Mouse (Mus musculus) bone marrow, adult 2 months (tissue): ENCODE data around the gene Zbtb8a. TPM values are rescaled to one million over a fixed set of nuclear protein-coding genes. Genes with fewer than 3 reads are reported as not detected.
"Not testable (repeated sequence)": the region's sequence is repeated elsewhere in the genome, so short reads cannot be mapped to it uniquely, and the experiment has no call there.

Source experiments
- H3K27ac ChIP-seq: fragments of 200-500 bp; 2 replicates; pipeline ENCODE4 v1.5.1; 2012; ENCODE audit warnings: low read depth, mild to moderate bottlenecking, control low read depth, inconsistent platforms, low read length; ENCODE audit not compliant: control insufficient read depth, poor library complexity, insufficient read depth
- H3K4me1 ChIP-seq: fragments of 200-500 bp; 2 replicates; pipeline ENCODE4 v1.6.1; 2011; ENCODE audit warnings: low read length; ENCODE audit not compliant: control insufficient read depth, insufficient read depth
- H3K4me3 ChIP-seq: fragments of 200-500 bp; replicated peaks from 2 replicates; pipeline ENCODE3; 2011; ENCODE audit warnings: mild to moderate bottlenecking, low read depth, low read length, control low read depth; ENCODE audit not compliant: control insufficient read depth
- CTCF ChIP-seq: fragments of 200-500 bp; IDR thresholded peaks from 2 replicates; pipeline ENCODE4 v1.5.1; 2011; ENCODE audit warnings: low read length, control low read depth; ENCODE audit not compliant: control insufficient read depth, insufficient read depth
- POLR2A ChIP-seq: fragments of 200-500 bp; IDR thresholded peaks from 2 replicates; pipeline ENCODE4 v1.6.1; 2011; ENCODE audit warnings: low read depth, mild to moderate bottlenecking, control low read depth, low read length, borderline replicate concordance; ENCODE audit not compliant: control insufficient read depth
- WGBS: fragments of 180-500 bp; shearing (Covaris S2); methylation state at CpG from one replicate; pipeline ENCODE4 v1.1.7; 2018; 5-methylcytosine and 5-hydroxymethylcytosine counted together
- polyA plus RNA-seq: library from polyadenylated mRNA; stranded (reverse); fragments of >200 nt; gene quantifications from 2 replicates; pipeline ENCODE4 v1.2.4, GENCODE M21; 2011; ENCODE audit warnings: low replicate concordance; ENCODE audit not compliant: missing spikeins, insufficient read depth, insufficient read length

Zbtb8a gene
- polyA plus RNA-seq = 1.3 and 4.9 TPM in 2 replicates

DNA sequence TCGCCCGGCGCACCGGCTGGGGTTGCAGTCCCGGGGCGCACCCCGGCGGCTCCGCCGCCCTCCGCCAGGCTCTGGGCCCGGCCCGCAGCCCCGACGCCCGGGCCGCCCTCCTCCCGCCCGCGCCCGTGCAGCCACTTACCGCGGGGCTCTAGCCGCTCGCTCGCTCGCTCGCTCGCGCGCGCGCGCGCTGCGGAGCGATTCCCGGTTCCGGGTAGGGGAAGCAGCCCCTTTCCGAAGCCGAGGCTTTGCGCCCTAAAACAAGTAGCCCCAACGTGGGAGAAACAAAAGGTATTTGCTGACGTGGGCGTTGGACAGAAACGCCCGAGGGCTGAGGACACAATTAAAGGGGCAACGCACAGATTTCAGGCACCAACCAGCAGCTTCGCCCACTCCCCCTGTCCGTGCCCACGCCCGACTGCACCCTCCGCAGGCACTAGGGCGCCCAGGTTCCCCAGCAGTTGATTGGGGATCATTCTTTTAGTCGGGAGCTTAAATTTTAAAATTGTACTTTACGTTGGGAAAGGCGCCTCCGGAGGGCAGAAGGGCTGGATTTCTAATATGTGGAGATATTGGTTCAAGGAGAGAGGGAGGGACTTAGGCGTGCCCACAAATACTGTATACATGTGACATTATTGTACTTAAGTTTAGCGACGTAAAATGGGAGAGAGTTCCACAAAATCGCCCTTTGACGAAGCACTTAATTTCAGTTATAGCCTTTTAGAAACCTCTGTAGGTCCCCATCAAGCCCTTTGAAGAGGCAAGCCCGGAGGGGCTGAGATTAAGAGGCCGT, at the start of gene Zbtb8a:
TSS of gene Zbtb8a (minus strand) at position 516 of the 790 bp plus-strand sequence.
- peaks cover 3% of the 10 kb centered on the region for H3K4me1 ChIP-seq
- 2% methylated on average over 63 of the region's 65 CpGs for WGBS
- H3K4me3 ChIP-seq = peak within 1 kb of the TSS; percentile 93
- H3K27ac ChIP-seq = peak within 1 kb of the TSS; percentile 58
- TF ChIP-seq CTCF = no peak
- TF ChIP-seq POLR2A = 0 out of 2 replicates have a peak, but pooled peaks have one; percentile 25

DNA sequence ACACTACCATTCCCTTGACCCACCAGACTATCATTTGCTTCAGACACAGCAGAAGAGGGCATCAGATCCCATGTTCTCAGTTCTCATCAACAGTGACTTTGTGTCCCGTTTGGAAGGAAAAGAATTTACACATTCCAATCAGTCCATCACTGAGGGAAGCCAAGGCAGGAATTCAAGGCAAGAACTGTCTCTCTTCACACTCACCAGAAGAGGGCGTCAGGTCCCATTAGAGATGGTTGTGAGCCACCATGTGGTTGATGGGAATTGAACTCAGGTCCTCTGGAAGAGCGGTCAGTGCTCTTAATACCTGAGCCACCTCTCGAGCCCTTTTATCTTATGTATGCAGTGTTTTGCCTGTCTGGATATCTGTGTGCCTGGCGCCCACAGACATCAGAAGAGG, 40.4 kb upstream of the Zbtb8a start:
- WGBS = 90% methylated on average over 5 of the region's 5 CpGs
- H3K4me1 ChIP-seq = no peaks in the 10 kb centered on the region; the same call in none of the 2 replicates
- no peak overlapping the region for H3K4me3 ChIP-seq
- H3K27ac ChIP-seq = no peak overlapping the region
- TF ChIP-seq POLR2A = no peak
- no peak for TF ChIP-seq CTCF

DNA sequence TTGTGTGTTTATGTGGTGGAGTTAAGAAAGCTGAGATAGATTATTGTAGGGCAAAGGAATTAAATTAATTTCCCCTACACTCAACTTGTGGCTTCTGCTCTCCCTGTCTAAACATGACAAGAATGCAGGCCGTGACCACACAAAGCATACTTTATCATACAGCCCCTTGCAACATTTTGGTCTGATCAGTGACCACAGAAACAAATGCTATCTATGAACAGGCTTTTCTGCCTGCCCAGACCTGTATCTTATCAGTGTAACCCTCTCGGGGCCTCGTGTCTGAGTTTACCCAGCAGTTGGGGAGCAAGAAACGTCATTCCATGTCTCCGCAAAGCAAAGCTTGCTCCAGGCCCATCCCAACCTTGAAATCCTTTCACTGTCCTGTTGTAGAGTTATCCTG, 38.6 kb upstream of the Zbtb8a start:
- Histone ChIP-seq H3K4me1 (no peaks in the 10 kb centered on the region; the same call in none of the 2 replicates), H3K27ac (no peak overlapping the region), H3K4me3 (no peak overlapping the region)
- TF ChIP-seq POLR2A = no peak
- TF ChIP-seq CTCF = no peak
- WGBS = 64% methylated on average over 5 of the region's 5 CpGs

DNA sequence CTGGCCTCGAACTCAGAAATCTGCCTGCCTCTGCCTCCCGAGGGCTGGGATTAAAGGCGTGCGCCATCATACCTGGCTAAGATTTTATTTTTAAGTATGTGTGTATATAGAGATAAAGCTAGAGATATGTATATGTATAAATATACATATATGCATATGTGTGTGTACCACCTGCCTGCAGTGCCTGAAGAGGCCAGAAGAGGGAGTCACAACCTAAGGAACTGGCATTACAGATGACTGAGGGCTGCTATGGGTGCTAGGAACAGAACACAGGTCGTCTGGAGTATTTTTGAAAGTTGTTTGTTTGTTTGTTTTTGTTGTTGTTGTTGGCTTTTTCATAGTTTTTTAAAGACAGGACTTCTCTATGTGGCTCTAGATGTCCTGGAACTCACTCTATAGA, 38.0 kb upstream of the Zbtb8a start:
- WGBS = 89% methylated on average over 5 of the region's 5 CpGs
- no peaks in the 10 kb centered on the region; the same call in none of the 2 replicates for H3K4me1 ChIP-seq
- no peak overlapping the region for H3K27ac ChIP-seq
- no peak overlapping the region for H3K4me3 ChIP-seq
- 0 out of 2 replicates have a peak, but pooled peaks have one; percentile 10 for TF ChIP-seq CTCF
- no peak for TF ChIP-seq POLR2A

DNA sequence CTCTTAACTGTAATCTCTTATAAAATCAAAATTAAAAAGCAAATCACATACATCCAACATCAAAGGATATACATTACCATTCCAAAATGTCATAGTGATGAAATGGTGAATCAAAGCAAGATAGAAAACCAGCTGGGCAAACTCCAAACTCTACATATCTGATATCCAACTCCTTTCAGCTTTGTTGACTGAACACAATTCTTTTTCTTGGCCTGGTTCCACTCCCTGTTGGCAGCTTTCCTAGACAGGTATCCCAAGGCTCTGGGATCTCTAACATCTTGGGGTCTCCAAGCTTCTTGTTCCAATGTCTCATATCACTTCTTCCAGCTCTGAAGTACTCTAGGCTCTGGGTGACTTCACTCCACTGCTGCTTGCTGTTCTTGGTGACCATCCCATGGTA, 33.1 kb upstream of the Zbtb8a start:
- no peak for TF ChIP-seq CTCF
- TF ChIP-seq POLR2A = no peak
- Histone ChIP-seq H3K4me3 (no peak overlapping the region), H3K27ac (no peak overlapping the region), H3K4me1 (no peaks in the 10 kb centered on the region)

DNA sequence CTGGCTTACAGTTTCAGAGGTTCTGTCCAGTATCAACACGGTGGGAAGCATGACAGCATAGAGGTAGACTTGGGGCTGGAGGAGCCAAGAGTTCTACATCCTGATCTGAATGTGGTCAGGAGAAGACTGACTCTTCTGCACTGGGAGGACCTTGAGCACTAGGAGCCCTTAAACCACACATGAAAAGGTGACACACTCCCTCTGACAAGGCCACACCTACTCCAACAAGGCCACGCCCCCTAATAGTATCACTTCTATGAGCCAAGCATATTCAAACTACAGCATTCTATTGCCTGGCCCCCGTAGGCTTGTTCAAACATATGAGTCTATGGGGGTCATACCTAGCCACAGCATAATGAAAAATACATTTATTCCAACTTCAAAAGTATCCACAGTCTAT, 32.6 kb upstream of the Zbtb8a start:
- H3K4me3 ChIP-seq, H3K27ac ChIP-seq, H3K4me1 ChIP-seq: not testable (repeated sequence)
- WGBS = 79% methylated on average over 3 of the region's 3 CpGs

DNA sequence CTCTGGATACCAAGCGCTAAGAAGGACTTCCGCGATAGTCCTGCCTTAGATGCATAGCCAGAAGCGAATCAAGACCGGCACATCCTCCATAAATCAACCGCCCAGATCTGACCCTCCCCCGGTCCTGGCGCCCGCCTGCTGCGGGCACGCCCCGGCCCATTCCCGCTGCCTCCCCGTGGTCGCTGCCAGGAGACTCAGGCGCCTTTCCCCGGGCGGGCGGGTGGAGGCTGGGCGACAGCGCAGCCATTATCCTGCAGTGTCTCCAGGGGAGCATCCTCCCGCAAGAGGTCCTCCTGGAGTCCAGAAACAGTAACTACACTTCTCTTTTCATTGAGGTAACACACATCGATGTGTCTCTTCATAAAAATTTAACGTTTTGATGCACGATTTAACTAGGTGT, 28.5 kb upstream of the Zbtb8a start:
- Histone ChIP-seq H3K27ac (no peak overlapping the region), H3K4me3 (no peak overlapping the region), H3K4me1 (no peaks in the 10 kb centered on the region)
- TF ChIP-seq POLR2A (no peak), CTCF (peak; percentile 33)
- WGBS = 3% methylated on average over 25 of the region's 25 CpGs

DNA sequence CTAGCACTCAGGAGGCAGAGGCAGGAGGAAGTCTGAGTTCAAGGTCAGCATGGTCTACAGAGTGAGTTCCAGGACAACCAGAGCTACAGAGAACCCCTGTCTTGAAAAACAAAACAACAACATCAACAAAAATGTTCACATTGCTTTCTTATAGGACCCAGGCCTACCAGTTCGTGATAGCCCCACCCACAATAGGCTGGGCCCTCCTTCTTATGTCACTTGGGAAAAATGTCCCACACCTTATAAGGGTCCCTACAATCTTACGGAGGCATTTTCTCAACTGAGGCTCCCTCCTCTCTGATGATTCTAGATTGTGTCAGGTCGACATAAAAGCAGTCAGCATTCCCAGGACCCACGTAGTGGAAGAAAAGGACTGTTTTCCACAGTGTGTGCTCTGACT, 21.9 kb upstream of the Zbtb8a start:
- WGBS = 76% methylated on average over 4 of the region's 4 CpGs
- Histone ChIP-seq H3K4me3 (no peak overlapping the region), H3K4me1 (no peaks in the 10 kb centered on the region), H3K27ac (no peak overlapping the region)
- TF ChIP-seq POLR2A = no peak
- TF ChIP-seq CTCF = no peak

DNA sequence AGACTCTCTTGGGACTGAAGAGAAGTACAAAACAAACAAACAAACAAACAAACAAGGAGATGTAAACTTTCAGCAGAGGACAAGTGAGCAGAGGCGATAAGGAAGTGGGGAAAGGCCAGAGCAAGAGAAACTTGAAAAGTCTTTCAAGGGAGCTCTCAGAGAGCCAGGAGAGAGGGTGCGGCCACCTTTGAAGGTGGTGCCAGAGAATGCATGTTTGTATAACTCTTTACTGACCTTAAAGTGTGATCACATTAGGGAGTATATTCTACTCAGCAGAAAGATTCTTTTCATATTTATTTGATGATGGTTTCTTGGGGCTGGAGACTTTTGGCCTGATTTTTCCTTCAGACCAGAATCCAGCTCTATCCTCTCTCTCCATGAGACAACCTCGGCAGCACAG, 19.0 kb upstream of the Zbtb8a start:
- Histone ChIP-seq H3K27ac (no peak overlapping the region), H3K4me1 (no peaks in the 10 kb centered on the region), H3K4me3 (no peak overlapping the region)
- TF ChIP-seq CTCF = no peak
- TF ChIP-seq POLR2A = no peak
- WGBS = 89% methylated on average over 3 of the region's 3 CpGs
